Mouse (Mus musculus): Measurements from ENCODE around the gene Kcnk5. TPM values are rescaled to one million over a fixed set of nuclear protein-coding genes. Genes with fewer than 3 reads are reported as not detected.
A peak's percentile ranks its signal among the peaks of the same experiment; 100 is the strongest.

Gene Kcnk5
- polyA plus RNA-seq, 1 experiment = 6.1 TPM

- Histone ChIP-seq H3K4me3 (ENCODE audit: control insufficient read depth, insufficient read depth, low read length) (no peak overlapping the region), H3K27ac (ENCODE audit: control insufficient read depth, insufficient read depth, low read length) (no peak overlapping the region), H3K4me1 (replicated peaks; ENCODE audit: control insufficient read depth, insufficient read depth, low read length) (peaks cover 21% of the 10 kb centered on the region), H3K27me3 (ENCODE audit: control insufficient read depth, insufficient read depth, low read length) (no peaks in the 10 kb centered on the region), H3K36me3 (ENCODE audit: control insufficient read depth, insufficient read depth, low read length) (no peaks in the 10 kb centered on the region)
- no peak for TF ChIP-seq CTCF (IDR thresholded peaks at IDR 0.05; ENCODE audit: borderline replicate concordance, control insufficient read depth, extremely low read depth, insufficient read depth, low read length, poor library complexity)
- no peak for TF ChIP-seq POLR2A (IDR thresholded peaks at IDR 0.05; ENCODE audit: control insufficient read depth, extremely low read depth, insufficient read depth, low read length, poor library complexity)
- WGBS = 79% methylated on average over 9 of the region's 9 CpGs
- DNase-seq = no peak
Observed at GRCm38 (mm10) chr14:20116149-20116605, 65.4 kb downstream of the Kcnk5 start.

- DNase-seq = peak; percentile 37
- no peak overlapping the region for H3K27ac ChIP-seq (ENCODE audit: control insufficient read depth, insufficient read depth, low read length)
Observed at GRCm38 (mm10) chr14:20114951-20115350, 66.7 kb downstream of the Kcnk5 start.

GRCm38 (mm10) chr14:20113964-20114363, 67.6 kb downstream of the Kcnk5 start:
- Histone ChIP-seq H3K27ac (ENCODE audit: control insufficient read depth, insufficient read depth, low read length) (no peak overlapping the region), H3K4me1 (replicated peaks; ENCODE audit: control insufficient read depth, insufficient read depth, low read length) (peaks cover 14% of the 10 kb centered on the region), H3K36me3 (ENCODE audit: control insufficient read depth, insufficient read depth, low read length) (no peaks in the 10 kb centered on the region), H3K4me3 (ENCODE audit: control insufficient read depth, insufficient read depth, low read length) (no peak overlapping the region), H3K27me3 (ENCODE audit: control insufficient read depth, insufficient read depth, low read length) (no peaks in the 10 kb centered on the region)
- peak; percentile 84 for DNase-seq
- TF ChIP-seq CTCF (IDR thresholded peaks at IDR 0.05; ENCODE audit: borderline replicate concordance, control insufficient read depth, extremely low read depth, insufficient read depth, low read length, poor library complexity) = peak; percentile 85; the same call in 1 of the 2 replicates
- TF ChIP-seq POLR2A (IDR thresholded peaks at IDR 0.05; ENCODE audit: control insufficient read depth, extremely low read depth, insufficient read depth, low read length, poor library complexity) = no peak
- WGBS = 12% methylated on average over 6 of the region's 6 CpGs

More at GRCm38 (mm10) chr14:20114951-20115350, 66.7 kb downstream of the Kcnk5 start:
- H3K36me3 ChIP-seq (ENCODE audit: control insufficient read depth, insufficient read depth, low read length) = no peaks in the 10 kb centered on the region
- no peaks in the 10 kb centered on the region for H3K27me3 ChIP-seq (ENCODE audit: control insufficient read depth, insufficient read depth, low read length)
- H3K4me3 ChIP-seq (ENCODE audit: control insufficient read depth, insufficient read depth, low read length) = no peak overlapping the region
- peaks cover 14% of the 10 kb centered on the region for H3K4me1 ChIP-seq (replicated peaks; ENCODE audit: control insufficient read depth, insufficient read depth, low read length)
- WGBS = 14% methylated on average over 6 of the region's 6 CpGs
- TF ChIP-seq POLR2A (IDR thresholded peaks at IDR 0.05; ENCODE audit: control insufficient read depth, extremely low read depth, insufficient read depth, low read length, poor library complexity) (no peak), CTCF (IDR thresholded peaks at IDR 0.05; ENCODE audit: borderline replicate concordance, control insufficient read depth, extremely low read depth, insufficient read depth, low read length, poor library complexity) (no peak)

GRCm38 (mm10) chr14:20113189-20113961, 68.2 kb downstream of the Kcnk5 start:
- 63% methylated on average over 7 of the region's 7 CpGs for WGBS
- no peak for DNase-seq
- H3K4me1 ChIP-seq (replicated peaks; ENCODE audit: control insufficient read depth, insufficient read depth, low read length) = peaks cover 14% of the 10 kb centered on the region
- no peak overlapping the region for H3K27ac ChIP-seq (ENCODE audit: control insufficient read depth, insufficient read depth, low read length)
- H3K36me3 ChIP-seq (ENCODE audit: control insufficient read depth, insufficient read depth, low read length) = no peaks in the 10 kb centered on the region
- TF ChIP-seq CTCF (IDR thresholded peaks at IDR 0.05; ENCODE audit: borderline replicate concordance, control insufficient read depth, extremely low read depth, insufficient read depth, low read length, poor library complexity) (no peak), POLR2A (IDR thresholded peaks at IDR 0.05; ENCODE audit: control insufficient read depth, extremely low read depth, insufficient read depth, low read length, poor library complexity) (no peak)
- H3K4me3 ChIP-seq (ENCODE audit: control insufficient read depth, insufficient read depth, low read length) = no peak overlapping the region
- no peaks in the 10 kb centered on the region for H3K27me3 ChIP-seq (ENCODE audit: control insufficient read depth, insufficient read depth, low read length)

- TF ChIP-seq CTCF (IDR thresholded peaks at IDR 0.05; ENCODE audit: borderline replicate concordance, control insufficient read depth, extremely low read depth, insufficient read depth, low read length, poor library complexity) (no peak), POLR2A (IDR thresholded peaks at IDR 0.05; ENCODE audit: control insufficient read depth, extremely low read depth, insufficient read depth, low read length, poor library complexity) (no peak)
- Histone ChIP-seq H3K36me3 (ENCODE audit: control insufficient read depth, insufficient read depth, low read length) (no peaks in the 10 kb centered on the region), H3K27me3 (ENCODE audit: control insufficient read depth, insufficient read depth, low read length) (no peaks in the 10 kb centered on the region), H3K4me3 (ENCODE audit: control insufficient read depth, insufficient read depth, low read length) (no peak overlapping the region), H3K4me1 (replicated peaks; ENCODE audit: control insufficient read depth, insufficient read depth, low read length) (peaks cover 12% of the 10 kb centered on the region), H3K27ac (ENCODE audit: control insufficient read depth, insufficient read depth, low read length) (no peak overlapping the region)
- WGBS = 81% methylated on average over 3 of the region's 3 CpGs
- DNase-seq = no peak
Observed at GRCm38 (mm10) chr14:20112218-20112617, 69.4 kb downstream of the Kcnk5 start.

- peaks cover 9% of the 10 kb centered on the region; the same call in 1 of the 2 replicates for H3K4me1 ChIP-seq (replicated peaks; ENCODE audit: control insufficient read depth, insufficient read depth, low read length)
- no peaks in the 10 kb centered on the region for H3K36me3 ChIP-seq (ENCODE audit: control insufficient read depth, insufficient read depth, low read length)
- H3K27me3 ChIP-seq (ENCODE audit: control insufficient read depth, insufficient read depth, low read length) = no peaks in the 10 kb centered on the region
- H3K27ac ChIP-seq (ENCODE audit: control insufficient read depth, insufficient read depth, low read length) = no peak overlapping the region
- 100% methylated on average over 1 of the region's 1 CpGs for WGBS
- TF ChIP-seq POLR2A (IDR thresholded peaks at IDR 0.05; ENCODE audit: control insufficient read depth, extremely low read depth, insufficient read depth, low read length, poor library complexity) (no peak), CTCF (IDR thresholded peaks at IDR 0.05; ENCODE audit: borderline replicate concordance, control insufficient read depth, extremely low read depth, insufficient read depth, low read length, poor library complexity) (no peak)
- no peak overlapping the region for H3K4me3 ChIP-seq (ENCODE audit: control insufficient read depth, insufficient read depth, low read length)
- no peak for DNase-seq
Observed at GRCm38 (mm10) chr14:20110945-20111344, 70.7 kb downstream of the Kcnk5 start.

Measured in thymus, adult 2 months (tissue).